Mouse (Mus musculus): Measurements from ENCODE around the gene Cdk4. TPM values are rescaled to one million over a fixed set of nuclear protein-coding genes. Genes with fewer than 3 reads are reported as not detected.

The Cdk4 gene
- polyA plus RNA-seq, 1 experiment from 2014 or later = 3,117 TPM

DNA sequence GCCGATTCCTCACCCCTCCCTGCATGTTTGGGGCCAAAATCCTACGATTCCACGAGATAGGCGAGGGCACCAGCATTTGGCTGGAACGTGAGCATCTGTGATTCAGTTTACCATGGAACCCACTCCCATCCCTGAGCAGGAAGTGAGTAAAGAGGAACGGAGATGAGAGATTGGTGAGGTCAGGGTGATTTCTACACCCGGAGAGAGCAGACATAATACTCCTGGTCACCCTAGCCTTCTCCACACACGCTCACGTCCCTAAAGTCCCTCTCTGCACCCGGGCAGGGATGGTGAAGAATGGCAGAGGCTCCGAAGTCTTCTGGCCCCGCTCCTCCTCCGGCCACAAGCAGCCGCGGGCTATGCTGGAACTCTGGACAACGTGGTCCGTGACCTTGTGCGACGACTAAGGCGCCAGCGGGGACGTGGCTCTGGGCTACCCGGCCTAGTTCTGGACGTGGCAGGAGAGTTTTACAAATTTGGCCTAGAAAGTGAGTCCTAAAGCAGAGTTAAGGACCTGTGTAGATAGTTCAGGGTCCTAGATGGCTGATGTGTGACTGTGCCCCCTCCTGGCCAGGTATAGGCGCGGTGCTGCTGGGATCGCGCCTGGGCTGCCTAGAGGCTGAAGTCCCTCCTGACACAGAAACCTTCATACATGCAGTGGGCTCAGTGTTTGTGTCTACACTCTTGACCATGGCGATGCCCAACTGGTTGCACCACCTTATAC lies 13.8 kb upstream of the Cdk4 start:
- H3K9me3 ChIP-seq (replicated peaks; ENCODE audit: control insufficient read depth, low read length) = no peaks in the 10 kb centered on the region
- no peak overlapping the region for H3K27ac ChIP-seq (replicated peaks; ENCODE audit: low read depth, low read length)
- H3K9ac ChIP-seq (replicated peaks; ENCODE audit: low read length) = peak overlapping the region; percentile 13; the same call in 1 of the 2 replicates
- H3K4me3 ChIP-seq (ENCODE audit: low read depth, low read length) = no peak overlapping the region
- DNase-seq (ENCODE audit: low spot score) (no peak), ATAC-seq (replicated peaks; ENCODE audit: insufficient number of reproducible peaks, low FRiP score, low TSS enrichment, low read depth) (0 out of 2 replicates have a peak, but pooled peaks have one; percentile 16)
- H3K4me2 ChIP-seq (ENCODE audit: low read depth, low read length) = no peak overlapping the region
- H3K36me3 ChIP-seq (replicated peaks; ENCODE audit: control insufficient read depth, insufficient read depth, low read depth, low read length) = peaks cover 3% of the 10 kb centered on the region
- no peaks in the 10 kb centered on the region for H3K4me1 ChIP-seq (ENCODE audit: control insufficient read depth, insufficient read depth, low read length)
- H3K27me3 ChIP-seq (ENCODE audit: control insufficient read depth, insufficient read depth, low read length) = peaks cover 36% of the 10 kb centered on the region
- 2% methylated on average over 29 of the region's 29 CpGs for WGBS

GRCm38 (mm10) chr10:127050119-127050474 lies 13.2 kb upstream of the Cdk4 start:
- peaks cover 36% of the 10 kb centered on the region for H3K27me3 ChIP-seq (ENCODE audit: control insufficient read depth, insufficient read depth, low read length)
- H3K9me3 ChIP-seq (replicated peaks; ENCODE audit: control insufficient read depth, low read length) = no peaks in the 10 kb centered on the region
- H3K4me1 ChIP-seq (ENCODE audit: control insufficient read depth, insufficient read depth, low read length) = no peaks in the 10 kb centered on the region
- H3K36me3 ChIP-seq (replicated peaks; ENCODE audit: control insufficient read depth, insufficient read depth, low read depth, low read length) = no peaks in the 10 kb centered on the region
- H3K4me2 ChIP-seq (ENCODE audit: low read depth, low read length) = no peak overlapping the region
- H3K27ac ChIP-seq (replicated peaks; ENCODE audit: low read depth, low read length) = no peak overlapping the region
- no peak for ATAC-seq (replicated peaks; ENCODE audit: insufficient number of reproducible peaks, low FRiP score, low TSS enrichment, low read depth)
- H3K4me3 ChIP-seq (ENCODE audit: low read depth, low read length) = no peak overlapping the region
- no peak for DNase-seq (ENCODE audit: low spot score)
- no peak overlapping the region for H3K9ac ChIP-seq (replicated peaks; ENCODE audit: low read length)
- WGBS = 20% methylated on average over 10 of the region's 10 CpGs

- Histone ChIP-seq H3K27ac (replicated peaks; ENCODE audit: low read depth, low read length) (no peak overlapping the region), H3K4me3 (ENCODE audit: low read depth, low read length) (no peak overlapping the region), H3K27me3 (ENCODE audit: control insufficient read depth, insufficient read depth, low read length) (peaks cover 23% of the 10 kb centered on the region), H3K4me1 (ENCODE audit: control insufficient read depth, insufficient read depth, low read length) (0 out of 2 replicates have a peak, but pooled peaks cover 2% of the 10 kb centered on the region), H3K9ac (replicated peaks; ENCODE audit: low read length) (no peak overlapping the region), H3K36me3 (replicated peaks; ENCODE audit: control insufficient read depth, insufficient read depth, low read depth, low read length) (peaks cover 4% of the 10 kb centered on the region), H3K9me3 (replicated peaks; ENCODE audit: control insufficient read depth, low read length) (no peaks in the 10 kb centered on the region), H3K4me2 (ENCODE audit: low read depth, low read length) (no peak overlapping the region)
- no peak for ATAC-seq (replicated peaks; ENCODE audit: insufficient number of reproducible peaks, low FRiP score, low TSS enrichment, low read depth)
- DNase-seq (ENCODE audit: low spot score) = peak; percentile 52
- 67% methylated on average over 4 of the region's 4 CpGs for WGBS
Observed at GRCm38 (mm10) chr10:127054646-127055045, 8.7 kb upstream of the Cdk4 start.

DNA sequence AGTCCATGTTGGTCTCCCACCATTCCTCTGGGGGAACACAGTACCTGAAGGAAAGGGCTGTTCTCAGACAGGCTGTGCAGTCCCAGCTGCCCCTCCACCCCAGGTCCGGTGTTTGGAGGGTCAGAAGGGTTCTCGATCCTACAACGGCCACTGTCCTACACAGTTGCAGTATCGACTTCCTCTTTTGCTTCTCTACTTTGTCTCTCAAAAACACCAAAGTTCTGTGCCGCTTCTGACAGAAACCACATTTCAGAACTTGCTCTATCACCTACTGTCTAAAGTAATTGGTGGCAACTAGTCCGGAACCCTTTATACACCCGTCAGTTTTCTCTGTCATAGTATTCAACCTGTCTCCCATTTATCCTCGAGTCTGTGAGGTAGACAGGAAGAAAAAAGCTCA lies 7.9 kb upstream of the Cdk4 start:
- H3K27me3 ChIP-seq (ENCODE audit: control insufficient read depth, insufficient read depth, low read length) = peaks cover 21% of the 10 kb centered on the region
- H3K4me2 ChIP-seq (ENCODE audit: low read depth, low read length) = no peak overlapping the region
- no peak overlapping the region for H3K9ac ChIP-seq (replicated peaks; ENCODE audit: low read length)
- H3K9me3 ChIP-seq (replicated peaks; ENCODE audit: control insufficient read depth, low read length) = no peaks in the 10 kb centered on the region
- H3K4me1 ChIP-seq (ENCODE audit: control insufficient read depth, insufficient read depth, low read length) = 0 out of 2 replicates have a peak, but pooled peaks cover 2% of the 10 kb centered on the region
- H3K36me3 ChIP-seq (replicated peaks; ENCODE audit: control insufficient read depth, insufficient read depth, low read depth, low read length) = peaks cover 4% of the 10 kb centered on the region
- H3K27ac ChIP-seq (replicated peaks; ENCODE audit: low read depth, low read length) = no peak overlapping the region
- H3K4me3 ChIP-seq (ENCODE audit: low read depth, low read length) = no peak overlapping the region
- ATAC-seq (replicated peaks; ENCODE audit: insufficient number of reproducible peaks, low FRiP score, low TSS enrichment, low read depth) = no peak
- WGBS = 86% methylated on average over 8 of the region's 8 CpGs
- no peak for DNase-seq (ENCODE audit: low spot score)

DNA sequence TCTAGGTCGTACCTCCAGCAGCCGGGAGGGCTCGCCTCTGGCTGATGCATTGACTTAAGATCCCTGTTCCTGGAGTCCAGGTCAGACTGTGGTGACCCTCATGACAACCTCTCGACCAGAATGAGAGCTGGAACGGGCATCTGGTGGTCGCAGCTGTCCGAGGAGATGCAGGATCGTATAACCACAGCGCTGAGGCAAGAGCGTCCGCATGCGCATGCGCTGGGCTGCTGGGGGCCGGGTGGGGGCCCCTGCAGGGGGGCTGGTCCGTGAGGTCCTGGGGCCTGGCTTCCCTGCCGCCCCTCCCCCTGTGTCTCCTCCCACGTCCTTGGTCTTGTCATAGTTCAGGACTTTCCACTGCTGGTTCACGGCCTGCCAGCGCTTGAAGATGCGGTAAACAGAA lies 6.8 kb upstream of the Cdk4 start:
- no peak overlapping the region for H3K4me3 ChIP-seq (ENCODE audit: low read depth, low read length)
- WGBS = 82% methylated on average over 20 of the region's 20 CpGs
- no peak overlapping the region for H3K9ac ChIP-seq (replicated peaks; ENCODE audit: low read length)
- H3K4me2 ChIP-seq (ENCODE audit: low read depth, low read length) = no peak overlapping the region
- no peak overlapping the region for H3K27ac ChIP-seq (replicated peaks; ENCODE audit: low read depth, low read length)
- no peaks in the 10 kb centered on the region for H3K9me3 ChIP-seq (replicated peaks; ENCODE audit: control insufficient read depth, low read length)
- DNase-seq (ENCODE audit: low spot score) (no peak), ATAC-seq (replicated peaks; ENCODE audit: insufficient number of reproducible peaks, low FRiP score, low TSS enrichment, low read depth) (no peak)
- H3K27me3 ChIP-seq (ENCODE audit: control insufficient read depth, insufficient read depth, low read length) = peaks cover 12% of the 10 kb centered on the region
- 0 out of 2 replicates have a peak, but pooled peaks cover 2% of the 10 kb centered on the region for H3K4me1 ChIP-seq (ENCODE audit: control insufficient read depth, insufficient read depth, low read length)
- peaks cover 4% of the 10 kb centered on the region for H3K36me3 ChIP-seq (replicated peaks; ENCODE audit: control insufficient read depth, insufficient read depth, low read depth, low read length)

- H3K36me3 ChIP-seq (replicated peaks; ENCODE audit: control insufficient read depth, insufficient read depth, low read depth, low read length) = peaks cover 4% of the 10 kb centered on the region
- H3K4me1 ChIP-seq (ENCODE audit: control insufficient read depth, insufficient read depth, low read length) = 0 out of 2 replicates have a peak, but pooled peaks cover 2% of the 10 kb centered on the region
- ATAC-seq (replicated peaks; ENCODE audit: insufficient number of reproducible peaks, low FRiP score, low TSS enrichment, low read depth) = 0 out of 2 replicates have a peak, but pooled peaks have one; percentile 24
- no peaks in the 10 kb centered on the region for H3K9me3 ChIP-seq (replicated peaks; ENCODE audit: control insufficient read depth, low read length)
- H3K4me2 ChIP-seq (ENCODE audit: low read depth, low read length) = peak overlapping the region; percentile 98
- DNase-seq (ENCODE audit: low spot score) = peak; percentile 90
- H3K4me3 ChIP-seq (ENCODE audit: low read depth, low read length) = peak overlapping the region; percentile 85
- no peak overlapping the region for H3K27ac ChIP-seq (replicated peaks; ENCODE audit: low read depth, low read length)
- 0 out of 2 replicates have a peak overlapping the region, but pooled peaks have one; percentile 4 for H3K9ac ChIP-seq (replicated peaks; ENCODE audit: low read length)
- H3K27me3 ChIP-seq (ENCODE audit: control insufficient read depth, insufficient read depth, low read length) = peaks cover 12% of the 10 kb centered on the region
- 1% methylated on average over 9 of the region's 9 CpGs for WGBS
Observed at GRCm38 (mm10) chr10:127058161-127058560, 5.2 kb upstream of the Cdk4 start.

GRCm38 (mm10) chr10:127058708-127059107 lies 4.6 kb upstream of the Cdk4 start:
- H3K9ac ChIP-seq (replicated peaks; ENCODE audit: low read length) = peak overlapping the region; percentile 4; the same call in 1 of the 2 replicates
- H3K4me1 ChIP-seq (ENCODE audit: control insufficient read depth, insufficient read depth, low read length) = 0 out of 2 replicates have a peak, but pooled peaks cover 2% of the 10 kb centered on the region
- H3K36me3 ChIP-seq (replicated peaks; ENCODE audit: control insufficient read depth, insufficient read depth, low read depth, low read length) = peaks cover 4% of the 10 kb centered on the region
- H3K27me3 ChIP-seq (ENCODE audit: control insufficient read depth, insufficient read depth, low read length) = peaks cover 12% of the 10 kb centered on the region
- H3K27ac ChIP-seq (replicated peaks; ENCODE audit: low read depth, low read length) = no peak overlapping the region
- peak overlapping the region; percentile 98 for H3K4me2 ChIP-seq (ENCODE audit: low read depth, low read length)
- WGBS = 14% methylated on average over 8 of the region's 8 CpGs
- H3K4me3 ChIP-seq (ENCODE audit: low read depth, low read length) = peak overlapping the region; percentile 85
- ATAC-seq (replicated peaks; ENCODE audit: insufficient number of reproducible peaks, low FRiP score, low TSS enrichment, low read depth) = no peak
- no peak for DNase-seq (ENCODE audit: low spot score)
- no peaks in the 10 kb centered on the region for H3K9me3 ChIP-seq (replicated peaks; ENCODE audit: control insufficient read depth, low read length)
